Comparison of ENCODE assay signal across 8 mouse cellular contexts in the genomic region with DNA sequence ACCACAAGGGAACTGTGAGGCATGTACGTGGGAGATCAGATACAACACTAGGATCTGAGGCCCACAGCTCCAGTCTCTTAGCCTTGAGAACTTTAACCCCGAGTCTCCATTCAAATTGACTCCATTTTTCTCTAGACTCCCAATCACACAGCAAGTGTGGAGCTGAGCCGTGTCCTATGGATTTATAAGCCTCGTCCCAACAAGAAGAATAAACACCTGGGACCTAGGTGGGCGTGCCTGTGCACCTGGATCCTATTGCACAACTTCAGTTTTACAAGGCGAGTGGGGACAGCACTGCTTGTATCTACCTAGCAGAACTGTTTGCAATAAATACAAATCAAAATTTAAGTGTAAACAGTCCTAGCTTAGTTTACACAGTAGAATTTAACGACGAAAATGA. TPM values are rescaled to one million over a fixed set of nuclear protein-coding genes. Genes with fewer than 3 reads are reported as not detected.
DNase-seq lines count a peak whose midpoint lies in the region; ATAC-seq and TF ChIP-seq lines count a peak whose summit lies in the region.

No protein-coding gene starts in this region.

- 17% methylated on average over 8 of the region's 8 CpGs for WGBS in forebrain, embryonic 15.5 days
- 12% methylated on average over 8 of the region's 8 CpGs for WGBS in liver, embryonic 14.5 days (ENCODE audit: insufficient replicate concordance)

- H3K4me2 ChIP-seq in forebrain, embryonic 15.5 days (replicated peaks) = peak overlapping the region; percentile 65
- H3K4me2 ChIP-seq in liver, embryonic 14.5 days (ENCODE audit: low read depth) = peak overlapping the region; percentile 87

- TF ChIP-seq EP300 in liver, embryonic 14.5 days (IDR thresholded peaks at IDR 0.05; ENCODE audit: low read depth) = no peak

- intact Hi-C loops in left cerebral cortex, postnatal 4 days (cut with DNase I) = no loop called here

- TF ChIP-seq CTCF in C2C12 (IDR thresholded peaks at IDR 0.05; ENCODE audit: control insufficient read depth, insufficient read depth, insufficient read length) = no peak
- no peak for TF ChIP-seq CTCF in liver, embryonic 14.5 days (IDR thresholded peaks at IDR 0.05; ENCODE audit: low read depth)

- peak overlapping the region; percentile 34 for H3ac ChIP-seq in C2C12 (ENCODE audit: control insufficient read depth, insufficient read length, low read depth)

- peak overlapping the region; percentile 45 for H3K4me3 ChIP-seq in C2C12 (ENCODE audit: insufficient read depth, poor library complexity, severe bottlenecking)
- H3K4me3 ChIP-seq in forebrain, embryonic 15.5 days = peak overlapping the region; percentile 63
- peak overlapping the region; percentile 80 to 98 for H3K4me3 ChIP-seq in liver, embryonic 14.5 days (ENCODE audit: insufficient read depth in 1 of 2, low read depth in 2 of 2, low read length in 2 of 2)

- peaks cover 9% of the 10 kb centered on the region for H3K79me3 ChIP-seq in C2C12 (ENCODE audit: low read depth)

- peak overlapping the region; percentile 94 for H3K27ac ChIP-seq in forebrain, embryonic 15.5 days (replicated peaks)
- peak overlapping the region; percentile 14 for H3K27ac ChIP-seq in liver, embryonic 14.5 days

- H3K79me2 ChIP-seq in C2C12 (ENCODE audit: control insufficient read depth, insufficient read depth) = peaks cover 11% of the 10 kb centered on the region

- H3K9me3 ChIP-seq in forebrain, embryonic 15.5 days = no peaks in the 10 kb centered on the region
- H3K9me3 ChIP-seq in liver, embryonic 14.5 days (ENCODE audit: control insufficient read depth, low read length) = no peaks in the 10 kb centered on the region

- DNase-seq in cerebellum, adult 9-11 months = peak; percentile 42
- DNase-seq in cerebellum, postnatal 14 days = no peak
- DNase-seq in liver, embryonic 14.5 days (ENCODE audit: low read depth in 3 of 3, low spot score in 3 of 3) = no peak
- DNase-seq in frontal cortex, postnatal 10 days (ENCODE audit: low spot score in 2 of 2) = no peak
- no peak for DNase-seq in left cerebral cortex, postnatal 4 days
- no peak for DNase-seq in T-cell, adult 2 months (ENCODE audit: low spot score)

- H3K9ac ChIP-seq in forebrain, embryonic 15.5 days (replicated peaks) = peak overlapping the region; percentile 71
- H3K9ac ChIP-seq in liver, embryonic 14.5 days (replicated peaks) = peak overlapping the region; percentile 70

- H3K36me3 ChIP-seq in C2C12 (ENCODE audit: control insufficient read depth, insufficient read depth) = peaks cover 19% of the 10 kb centered on the region
- peaks cover 35% of the 10 kb centered on the region for H3K36me3 ChIP-seq in forebrain, embryonic 15.5 days
- H3K36me3 ChIP-seq in liver, embryonic 14.5 days (replicated peaks; ENCODE audit: control insufficient read depth, insufficient read depth, low read depth) = no peaks in the 10 kb centered on the region; the same call in 1 of the 2 replicates

- peaks cover 17% of the 10 kb centered on the region for H3K4me1 ChIP-seq in forebrain, embryonic 15.5 days
- H3K4me1 ChIP-seq in liver, embryonic 14.5 days (replicated peaks; ENCODE audit: control insufficient read depth in 2 of 2, insufficient read depth in 2 of 2, low read length in 1 of 2) = peaks cover 7 to 8% of the 10 kb centered on the region in 2 experiments; a peak in 3 of 4 replicates

- H3K27me3 ChIP-seq in C2C12 (ENCODE audit: control insufficient read depth, insufficient read depth, insufficient read length) = no peaks in the 10 kb centered on the region
- H3K27me3 ChIP-seq in forebrain, embryonic 15.5 days = no peaks in the 10 kb centered on the region
- H3K27me3 ChIP-seq in liver, embryonic 14.5 days (ENCODE audit: control insufficient read depth, insufficient read depth, low read length) = no peaks in the 10 kb centered on the region

- no peak for ATAC-seq in forebrain, embryonic 15.5 days (replicated peaks)
- no peak for ATAC-seq in liver, embryonic 14.5 days (ENCODE audit: insufficient read depth)

TF ChIP-seq in C2C12, 6 proteins besides CTCF, POLR2A, EP300 and RAD21:
- TF ChIP-seq USF1 (IDR thresholded peaks at IDR 0.05; ENCODE audit: low read depth) (no peak), FOSL1 (IDR thresholded peaks at IDR 0.05; ENCODE audit: insufficient read depth, low read length, poor library complexity, severe bottlenecking) (no peak), MAX (IDR thresholded peaks at IDR 0.05) (no peak)

RNA-seq across cellular contexts. Expression of a gene that starts 0.9 kb away (rescaled TPM):
- polyA plus RNA-seq in C2C12 (2012; fragmentation: generic; extraction: Trizol) = 7.0 TPM
- polyA plus RNA-seq in forebrain, embryonic 15.5 days (2015; fragmentation: Nextera tagmentation; extraction: Ambion mirVana) = 13.5 and 14.6 TPM in 2 replicates
- 4.4 and 6.6 TPM in 2 replicates for polyA plus RNA-seq in liver, embryonic 14.5 days (2012; rRNA removed)
- polyA plus RNA-seq in liver, embryonic 14.5 days (2014; fragmentation: Nextera tagmentation; extraction: Ambion mirVana) = 1.6 and 2.8 TPM in 2 replicates
- total RNA-seq in left cerebral cortex, postnatal 4 days (2021) = 10 to 100 TPM; 16.9 to 22.8 TPM

RNA-seq across cellular contexts. Expression of a gene that starts 17.5 kb away (rescaled TPM):
- 46.9 TPM for polyA plus RNA-seq in C2C12 (2012; fragmentation: generic; extraction: Trizol)
- polyA plus RNA-seq in forebrain, embryonic 15.5 days (2015; fragmentation: Nextera tagmentation; extraction: Ambion mirVana) = 48.2 and 54.3 TPM in 2 replicates
- polyA plus RNA-seq in liver, embryonic 14.5 days (2012; rRNA removed) = 3.8 and 7.1 TPM in 2 replicates
- 5.6 and 7.3 TPM in 2 replicates for polyA plus RNA-seq in liver, embryonic 14.5 days (2014; fragmentation: Nextera tagmentation; extraction: Ambion mirVana)
- total RNA-seq in left cerebral cortex, postnatal 4 days (2021) = 10 to 100 TPM; 63.0 to 63.3 TPM

RNA-seq across cellular contexts. Expression of a gene that starts 19.6 kb away (rescaled TPM):
- polyA plus RNA-seq in C2C12 (2012; fragmentation: generic; extraction: Trizol) = 55.9 TPM
- 23.0 and 25.4 TPM in 2 replicates for polyA plus RNA-seq in forebrain, embryonic 15.5 days (2015; fragmentation: Nextera tagmentation; extraction: Ambion mirVana)
- 5.0 and 5.3 TPM in 2 replicates for polyA plus RNA-seq in liver, embryonic 14.5 days (2012; rRNA removed)
- 2.8 and 4.6 TPM in 2 replicates for polyA plus RNA-seq in liver, embryonic 14.5 days (2014; fragmentation: Nextera tagmentation; extraction: Ambion mirVana)
- 10 to 100 TPM; 49.2 to 50.8 TPM for total RNA-seq in left cerebral cortex, postnatal 4 days (2021)

RNA-seq across cellular contexts. Expression of a gene that starts 29.1 kb away (rescaled TPM):
- polyA plus RNA-seq in C2C12 (2012; fragmentation: generic; extraction: Trizol) = 55.1 TPM
- polyA plus RNA-seq in forebrain, embryonic 15.5 days (2015; fragmentation: Nextera tagmentation; extraction: Ambion mirVana) = 91.2 and 94.4 TPM in 2 replicates
- polyA plus RNA-seq in liver, embryonic 14.5 days (2012; rRNA removed) = 61.6 and 76.5 TPM in 2 replicates
- polyA plus RNA-seq in liver, embryonic 14.5 days (2014; fragmentation: Nextera tagmentation; extraction: Ambion mirVana) = 131 TPM in 2 replicates
- total RNA-seq in left cerebral cortex, postnatal 4 days (2021) = 10 to 100 TPM; 16.5 to 18.0 TPM

RNA-seq across cellular contexts. Expression of a gene that starts 47.8 kb away (rescaled TPM):
- 21.5 TPM for polyA plus RNA-seq in C2C12 (2012; fragmentation: generic; extraction: Trizol)
- polyA plus RNA-seq in forebrain, embryonic 15.5 days (2015; fragmentation: Nextera tagmentation; extraction: Ambion mirVana) = 19.2 and 20.3 TPM in 2 replicates
- 4.9 TPM in 2 replicates for polyA plus RNA-seq in liver, embryonic 14.5 days (2012; rRNA removed)
- 1.5 and 1.7 TPM in 2 replicates for polyA plus RNA-seq in liver, embryonic 14.5 days (2014; fragmentation: Nextera tagmentation; extraction: Ambion mirVana)
- 100 to 1,000 TPM; 112 to 121 TPM for total RNA-seq in left cerebral cortex, postnatal 4 days (2021)
